In genomic region chr9:75368779-75369178, GRCm38 (mm10) we compare ENCODE assay signal across 23 mouse cellular contexts. TPM values are rescaled to one million over a fixed set of nuclear protein-coding genes. Genes with fewer than 3 reads are reported as not detected.
"Had no signal": no experiment of that assay in that cellular context is flagged by ENCODE, and none has a peak within 500 bp of the region (broad histone marks: within the 10 kb centered on the region; RNA-seq: fewer than 3 reads in every experiment).

No protein-coding gene starts in this region.

- H3K4me3 ChIP-seq: neural tube, embryonic 13.5 days; neural tube, embryonic 15.5 days; stomach, embryonic 15.5 days had no signal

- H3K27ac ChIP-seq: neural tube, embryonic 13.5 days; neural tube, embryonic 15.5 days; stomach, embryonic 15.5 days; stomach, postnatal 0 days had no signal

- H3K9me3 ChIP-seq: neural tube, embryonic 15.5 days; stomach, embryonic 15.5 days had no signal

- H3K4me2 ChIP-seq: neural tube, embryonic 13.5 days; neural tube, embryonic 15.5 days; stomach, embryonic 15.5 days had no signal

- H3K9ac ChIP-seq: neural tube, embryonic 13.5 days; neural tube, embryonic 15.5 days; stomach, embryonic 15.5 days had no signal

- DNase-seq: retina, postnatal 1 day; right cerebral cortex, adult 18-20 months; right cerebral cortex, postnatal 14 days; right cerebral cortex, postnatal 25 days; right cerebral cortex, postnatal 4 days; spleen, adult 18-20 months; thymus, adult 18-20 months; thymus, adult 2 months; thymus, postnatal 14 days; thymus, postnatal 25 days; thymus, postnatal 36 days; thymus, postnatal 4 days had no signal

- H3K36me3 ChIP-seq: neural tube, embryonic 13.5 days; neural tube, embryonic 15.5 days; stomach, embryonic 15.5 days had no signal

- H3K4me1 ChIP-seq: neural tube, embryonic 13.5 days; neural tube, embryonic 15.5 days; stomach, embryonic 15.5 days had no signal

- H3K27me3 ChIP-seq: neural tube, embryonic 13.5 days; neural tube, embryonic 15.5 days; stomach, embryonic 15.5 days had no signal

RNA-seq across cellular contexts. Expression of gene Bcl2l10, which starts 21.2 kb away (rescaled TPM):
- total RNA-seq: neutrophil, adult 5-6 weeks had no signal
- polyA plus RNA-seq: neural tube, embryonic 13.5 days; neural tube, embryonic 14.5 days; neural tube, embryonic 15.5 days; spleen, adult 2 months; stomach, embryonic 14.5 days; stomach, embryonic 15.5 days; stomach, embryonic 16.5 days; stomach, postnatal 0 days; testis, adult 2 months; thymus, adult 2 months; thymus, postnatal 0 days had no signal
